Mouse (Mus musculus): ENCODE measurements around the gene Mbnl2.

GRCm38 (mm10) chr14:120404811-120405582 lies 129.5 kb downstream of the Mbnl2 start:
- TF ChIP-seq POLR2A (IDR thresholded peaks at IDR 0.05; ENCODE audit: control insufficient read depth in 1 of 2, insufficient read depth in 1 of 2, low read depth in 1 of 2, low read length in 2 of 2, poor library complexity in 1 of 2) (no peak), CTCF (IDR thresholded peaks at IDR 0.05 in 2 of 3, conservative IDR thresholded peaks at IDR 0.05 in 1 of 3; ENCODE audit: control insufficient read depth in 1 of 3, insufficient read depth in 1 of 3, low read depth in 2 of 3, low read length in 3 of 3, poor library complexity in 1 of 3, severe bottlenecking in 1 of 3) (no peak), MAZ (IDR thresholded peaks at IDR 0.05; ENCODE audit: low read depth, low read length) (no peak), NRF1 (IDR thresholded peaks at IDR 0.05; ENCODE audit: insufficient read depth, low read depth, low read length, poor library complexity, severe bottlenecking) (no peak), TAL1 (IDR thresholded peaks at IDR 0.05; ENCODE audit: low read length) (no peak), BHLHE40 (IDR thresholded peaks at IDR 0.05; ENCODE audit: borderline replicate concordance, low read depth, low read length) (no peak), MEF2A (IDR thresholded peaks at IDR 0.05; ENCODE audit: extremely low read depth, insufficient replicate concordance, low read depth, low read length, poor library complexity, severe bottlenecking) (no peak), USF2 (IDR thresholded peaks at IDR 0.05; ENCODE audit: borderline replicate concordance in 1 of 2, insufficient read depth in 1 of 2, low read depth in 1 of 2, low read length in 2 of 2) (no peak), EP300 (IDR thresholded peaks at IDR 0.05; ENCODE audit: low read depth in 1 of 2, low read length in 2 of 2) (no peak), ZNF384 (IDR thresholded peaks at IDR 0.05; ENCODE audit: low read depth, low read length) (no peak), ZKSCAN1 (IDR thresholded peaks at IDR 0.05; ENCODE audit: low read depth, low read length) (no peak), CHD1 (IDR thresholded peaks at IDR 0.05; ENCODE audit: low read depth, low read length) (no peak), ELF1 (IDR thresholded peaks at IDR 0.05; ENCODE audit: low read depth, low read length) (no peak), MAX (IDR thresholded peaks at IDR 0.05; ENCODE audit: low read length) (no peak)

Data from MEL (cell line).